Mouse (Mus musculus) midbrain, postnatal 0 days (tissue): ENCODE measurements at regions not wholly inside any gene's neighbourhood (a gene's known extent, or its start where the extent isn't known, plus 50 kb on each side); places are given as distances from the start of the nearest gene placed in this dataset.
A peak's percentile ranks its signal among the peaks of the same experiment; 100 is the strongest.

Source experiments
- ATAC-seq: fragments of 200-750 bp; cut with Nextera tagmentation; 2 replicates; pipeline ENCODE4 v1.8.0; 2017; ENCODE audit warnings: moderate number of reproducible peaks, mild to moderate bottlenecking, moderate TSS enrichment, moderate library complexity; ENCODE audit not compliant: low FRiP score
- DNase-seq: peaks from one replicate; pipeline ENCODE4 v3.0.0-alpha.2; 2015; ENCODE audit warnings: low spot score
- H3K27ac ChIP-seq: fragments of 300-500 bp; sonication (generic); 2 replicates; pipeline ENCODE4 v1.5.1; 2014; ENCODE audit warnings: low read depth, mild to moderate bottlenecking, low read length, mixed read lengths
- H3K27me3 ChIP-seq: fragments of 300-500 bp; sonication (generic); 2 replicates; pipeline ENCODE4 v1.6.1; 2014; ENCODE audit warnings: low read length, control low read depth, mixed read lengths; ENCODE audit not compliant: insufficient read depth
- H3K36me3 ChIP-seq: fragments of 300-500 bp; sonication (generic); 2 replicates; pipeline ENCODE4 v1.6.1; 2014; ENCODE audit warnings: low read length, control low read depth, mixed read lengths; ENCODE audit not compliant: insufficient read depth
- H3K4me1 ChIP-seq: fragments of 300-500 bp; sonication (generic); 2 replicates; pipeline ENCODE4 v1.6.1; 2014; ENCODE audit warnings: mild to moderate bottlenecking, control low read depth, antibody characterized with exemption, low read length, mixed read lengths; ENCODE audit not compliant: insufficient read depth
- H3K4me2 ChIP-seq: fragments of 300-500 bp; sonication (generic); 2 replicates; pipeline ENCODE4 v1.6.1; 2014; ENCODE audit warnings: low read depth, mild to moderate bottlenecking, low read length, mixed read lengths; ENCODE audit not compliant: poor library complexity, severe bottlenecking
- H3K4me3 ChIP-seq: fragments of 300-500 bp; sonication (generic); 2 replicates; pipeline ENCODE4 v1.5.1; 2014; ENCODE audit warnings: low read depth, mild to moderate bottlenecking, low read length, moderate library complexity
- H3K9ac ChIP-seq: fragments of 300-500 bp; sonication (generic); replicated peaks from 2 replicates; pipeline ENCODE4 v1.6.1; 2014; ENCODE audit warnings: mild to moderate bottlenecking, low read length, moderate library complexity, mixed read lengths; ENCODE audit not compliant: poor library complexity, severe bottlenecking
- H3K9me3 ChIP-seq: fragments of 300-500 bp; sonication (generic); 2 replicates; pipeline ENCODE4 v1.6.1; 2016; ENCODE audit warnings: low read length, control low read depth
- CTCF ChIP-seq: IDR thresholded peaks from 2 replicates; pipeline ENCODE4 v1.5.1; 2016; ENCODE audit warnings: antibody characterized with exemption, mild to moderate bottlenecking
- WGBS: fragments of 180-500 bp; shearing (Covaris S2); extraction: QIAGEN DNeasy Blood & Tissue Kit; methylation state at CpG from one replicate; pipeline ENCODE4 v1.1.7; 2014; 5-methylcytosine and 5-hydroxymethylcytosine counted together

DNA sequence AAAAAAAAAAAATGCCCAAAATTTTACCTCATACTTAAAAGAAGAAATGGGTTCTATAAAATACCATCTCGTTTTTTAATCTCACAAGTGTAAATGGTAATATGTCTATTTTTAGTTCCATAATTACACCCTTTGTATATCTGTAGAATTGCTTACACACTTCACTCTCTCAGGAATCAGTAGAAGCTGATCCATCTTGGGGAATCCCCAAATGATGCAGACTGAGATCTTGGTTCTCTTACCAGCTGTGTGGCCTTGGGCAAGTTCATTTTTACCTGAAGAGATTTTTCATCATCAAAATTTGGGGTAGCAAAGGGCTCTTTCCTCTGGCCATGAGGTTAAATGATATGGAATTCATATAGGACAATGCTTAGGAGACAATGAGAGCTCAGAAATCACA, 69.8 kb upstream of the Gm9972 start:
- no peak overlapping the region for H3K4me3 ChIP-seq
- 69% methylated on average over 1 of the region's 1 CpGs for WGBS
- no peak for DNase-seq
- no peak for TF ChIP-seq CTCF
- H3K4me2 ChIP-seq = no peak overlapping the region
- no peak overlapping the region for H3K9ac ChIP-seq
- H3K27me3 ChIP-seq = no peaks in the 10 kb centered on the region
- H3K4me1 ChIP-seq = no peaks in the 10 kb centered on the region
- no peaks in the 10 kb centered on the region for H3K36me3 ChIP-seq
- no peak for ATAC-seq
- H3K27ac ChIP-seq = no peak overlapping the region
- no peaks in the 10 kb centered on the region for H3K9me3 ChIP-seq

DNA sequence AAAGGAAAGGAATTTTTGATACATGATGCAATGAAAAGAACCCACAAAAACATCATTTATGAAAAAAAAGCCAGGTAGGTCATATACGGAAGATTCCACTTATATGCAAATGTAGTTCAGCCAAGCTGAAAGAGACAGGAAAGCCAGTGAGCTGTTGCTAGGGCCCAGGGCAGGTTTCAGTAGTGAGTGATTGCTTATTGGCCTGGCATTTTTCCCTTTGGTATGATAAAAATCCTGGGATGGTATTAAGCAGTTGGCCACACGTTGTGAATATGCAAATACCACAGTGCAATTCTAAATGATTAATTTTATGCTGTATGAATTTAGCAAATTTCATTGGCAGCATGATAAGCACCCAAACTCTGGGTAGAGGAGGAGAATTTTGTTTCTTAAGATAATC, 57.3 kb upstream of the Gm9972 start:
- H3K36me3 ChIP-seq = no peaks in the 10 kb centered on the region
- 35% methylated on average over 2 of the region's 2 CpGs for WGBS
- DNase-seq (peak; percentile 54), ATAC-seq (no peak)
- no peak for TF ChIP-seq CTCF
- H3K4me3 ChIP-seq = no peak overlapping the region
- no peaks in the 10 kb centered on the region for H3K27me3 ChIP-seq
- no peak overlapping the region for H3K4me2 ChIP-seq
- H3K4me1 ChIP-seq = no peaks in the 10 kb centered on the region
- no peak overlapping the region for H3K27ac ChIP-seq
- no peak overlapping the region for H3K9ac ChIP-seq
- no peaks in the 10 kb centered on the region for H3K9me3 ChIP-seq
